Mouse (Mus musculus) ES-Bruce4 (cell line): Measurements from ENCODE around the gene Fat3.

ENCODE experiments used
- CTCF ChIP-seq: IDR thresholded peaks from one replicate; pipeline ENCODE4 v1.8.1; 2011; ENCODE audit warnings: low read depth, low read length
- POLR2A ChIP-seq: IDR thresholded peaks from one replicate; pipeline ENCODE4 v1.8.1; 2011; ENCODE audit warnings: low read length; ENCODE audit not compliant: insufficient read depth

GRCm38 (mm10) chr9:15898112-15898511 is 603.0 kb downstream of the Fat3 start:
- TF ChIP-seq CTCF (no peak), POLR2A (no peak)
